ENCODE assay signal across 21 mouse cellular contexts in genomic region chr5:51584987-51585386, GRCm38 (mm10). TPM values are rescaled to one million over a fixed set of nuclear protein-coding genes. Genes with fewer than 3 reads are reported as not detected.
DNase-seq lines count a peak whose midpoint lies in the region; ATAC-seq lines count a peak whose summit lies in the region.
"Had no signal": no experiment of that assay in that cellular context is flagged by ENCODE, and none has a peak within 500 bp of the region (broad histone marks: within the 10 kb centered on the region; RNA-seq: fewer than 3 reads in every experiment).

No protein-coding gene starts in this region.

- no peak overlapping the region for H3K4me2 ChIP-seq in forebrain, embryonic 14.5 days (ENCODE audit: low read length)
- H3K4me2 ChIP-seq: neural tube, embryonic 13.5 days had no signal

- H3K9me3 ChIP-seq in megakaryocyte, embryonic 14.5 days: peaks cover 4% of the 10 kb centered on the region; the same call in 1 of the 2 replicates
- H3K9me3 ChIP-seq in forebrain, embryonic 14.5 days (replicated peaks; ENCODE audit: control insufficient read depth, low read length): no peaks in the 10 kb centered on the region
- H3K9me3 ChIP-seq: neural tube, embryonic 13.5 days had no signal

- no peaks in the 10 kb centered on the region for H3K4me1 ChIP-seq in megakaryocyte, embryonic 14.5 days
- H3K4me1 ChIP-seq in forebrain, embryonic 14.5 days (ENCODE audit: control insufficient read depth, insufficient read depth, low read length): no peaks in the 10 kb centered on the region

- H3K9ac ChIP-seq in forebrain, embryonic 14.5 days (ENCODE audit: low read length): no peak overlapping the region
- H3K9ac ChIP-seq: neural tube, embryonic 13.5 days had no signal

- 68% methylated on average over 6 of the region's 6 CpGs for WGBS in forebrain, embryonic 14.5 days

- H3K36me3 ChIP-seq in megakaryocyte, embryonic 14.5 days (replicated peaks; ENCODE audit: low read length): no peaks in the 10 kb centered on the region
- no peaks in the 10 kb centered on the region for H3K36me3 ChIP-seq in forebrain, embryonic 14.5 days (ENCODE audit: control insufficient read depth, insufficient read depth, low read length)
- H3K36me3 ChIP-seq: neural tube, embryonic 13.5 days had no signal

- peak; percentile 31 for DNase-seq in adrenal gland, adult 2 months
- no peak for DNase-seq in adrenal gland, postnatal 36 days
- DNase-seq in forebrain, embryonic 14.5 days (ENCODE audit: low spot score): no peak
- no peak for DNase-seq in frontal cortex, postnatal 14 days (ENCODE audit: low spot score in 2 of 2)
- DNase-seq: cerebellum, adult 8-10 months; gastrocnemius, adult 2 months; heart, adult 2 months; heart, postnatal 10 days; lung, adult 18-20 months; lung, postnatal 4 days; thymus, postnatal 25 days had no signal

- H3K27ac ChIP-seq in forebrain, embryonic 14.5 days (ENCODE audit: low read depth, low read length): no peak overlapping the region
- H3K27ac ChIP-seq: gastrocnemius, adult 2 months; heart, adult 2 months; neural tube, embryonic 13.5 days had no signal

- no peak for ATAC-seq in megakaryocyte, adult 5-6 weeks (ENCODE audit: poor library complexity, severe bottlenecking)
- ATAC-seq in hematopoietic stem cell, adult 5-6 weeks (replicated peaks in 1 of 2; ENCODE audit: insufficient read depth in 1 of 2, low FRiP score in 2 of 2, low TSS enrichment in 1 of 2, low read depth in 1 of 2, poor library complexity in 2 of 2, severe bottlenecking in 2 of 2): peak; percentile 89 to 93
- peak; percentile 61 for ATAC-seq in megakaryocyte-erythroid progenitor cell, adult 5-6 weeks (replicated peaks; ENCODE audit: low FRiP score, low TSS enrichment, poor library complexity, severe bottlenecking)
- ATAC-seq in forebrain, embryonic 14.5 days: no peak
- ATAC-seq: activated CD4-positive, CD25-positive, alpha-beta regulatory T cell, adult 4 months; forebrain, embryonic 16.5 days; midbrain, embryonic 16.5 days had no signal

- peak overlapping the region; percentile 28 for H3K4me3 ChIP-seq in megakaryocyte, embryonic 14.5 days (replicated peaks)
- H3K4me3 ChIP-seq in forebrain, embryonic 14.5 days (ENCODE audit: low read depth, low read length): no peak overlapping the region
- H3K4me3 ChIP-seq: erythroblast, embryonic 14.5 days; gastrocnemius, adult 2 months; heart, adult 2 months; neural tube, embryonic 13.5 days had no signal

- no peaks in the 10 kb centered on the region for H3K27me3 ChIP-seq in megakaryocyte, embryonic 14.5 days (replicated peaks)
- H3K27me3 ChIP-seq in forebrain, embryonic 14.5 days (replicated peaks; ENCODE audit: control insufficient read depth, insufficient read depth, low read length): no peaks in the 10 kb centered on the region
- H3K27me3 ChIP-seq: CH12.LX; neural tube, embryonic 13.5 days had no signal

RNA-seq across cellular contexts. Expression of gene Ppargc1a, which starts 17.5 kb away (rescaled TPM):
- total RNA-seq in adrenal gland, adult 2 months (2021): 10 to 100 TPM; 12.1 to 28.2 TPM
- 0.43 and 0.56 TPM in 2 replicates for polyA plus RNA-seq in adrenal gland, adult 2 months (2012; rRNA removed)
- 1 to 10 TPM; 7.6 to 8.3 TPM for total RNA-seq in adrenal gland, postnatal 36 days (2021)
- not detected in 2 replicates for polyA plus RNA-seq in megakaryocyte, embryonic 14.5 days (2012; ENCODE audit: insufficient read depth, low replicate concordance)
- total RNA-seq in megakaryocyte, adult 5-6 weeks (2015): 0.05 TPM in 1 of 2 replicates, not detected in the other
- 0.16 TPM in 1 of 2 replicates, not detected in the other for total RNA-seq in megakaryocyte, adult 5-6 weeks (2017)
- 2.7 and 3.6 TPM in 2 replicates for total RNA-seq in hematopoietic stem cell, adult 5-6 weeks (2017)
- total RNA-seq in megakaryocyte-erythroid progenitor cell, adult 5-6 weeks (2014; fragmentation: Nextera tagmentation): not detected in 2 replicates
- total RNA-seq in megakaryocyte-erythroid progenitor cell, adult 5-6 weeks (2017): not detected in 2 replicates
- polyA plus RNA-seq in forebrain, embryonic 14.5 days (2014; fragmentation: Nextera tagmentation; extraction: Ambion mirVana): 5.4 and 7.2 TPM in 2 replicates
- total RNA-seq: CH12.LX had no signal
- polyA plus RNA-seq: activated CD4-positive, CD25-positive, alpha-beta regulatory T cell, adult 4 months; erythroblast, embryonic 14.5 days had no signal

Comparison
In these comparisons a context has a peak if more than half of its experiments do, and no peak if none do; other contexts are left out.
1. ATAC-seq: peak in hematopoietic stem cell, adult 5-6 weeks (2 of 2) and megakaryocyte-erythroid progenitor cell, adult 5-6 weeks (single experiment); none in megakaryocyte, adult 5-6 weeks (single experiment) and forebrain, embryonic 14.5 days (single experiment).